Mouse (Mus musculus) T-cell, adult 2 months (primary cell): ENCODE measurements around the gene Arhgap35.

ENCODE experiments used
- DNase-seq: peaks from one replicate; pipeline ENCODE4 v3.0.0; 2022; ENCODE audit warnings: low spot score

The Arhgap35 gene

GRCm38 (mm10) chr7:16519310-16519709, 95.5 kb downstream of the Arhgap35 start:
- no peak for DNase-seq

GRCm38 (mm10) chr7:16517198-16517597, 97.6 kb downstream of the Arhgap35 start:
- DNase-seq = no peak

- peak; percentile 49 for DNase-seq
Observed at GRCm38 (mm10) chr7:16507284-16507683, 107.5 kb downstream of the Arhgap35 start.

GRCm38 (mm10) chr7:16505226-16505593, 109.6 kb downstream of the Arhgap35 start:
- DNase-seq = no peak

GRCm38 (mm10) chr7:16504573-16505225, 110.1 kb downstream of the Arhgap35 start:
- DNase-seq = no peak

GRCm38 (mm10) chr7:16501571-16501970, 113.2 kb downstream of the Arhgap35 start:
- no peak for DNase-seq

GRCm38 (mm10) chr7:16499671-16500104, 115.1 kb downstream of the Arhgap35 start:
- DNase-seq = no peak

GRCm38 (mm10) chr7:16496260-16496659, 118.5 kb downstream of the Arhgap35 start:
- no peak for DNase-seq

- DNase-seq = peak; percentile 42
Observed at GRCm38 (mm10) chr7:16493361-16493760, 121.4 kb downstream of the Arhgap35 start.

- no peak for DNase-seq
Observed at GRCm38 (mm10) chr7:16492211-16492610, 122.6 kb downstream of the Arhgap35 start.

GRCm38 (mm10) chr7:16491759-16492158, 123.0 kb downstream of the Arhgap35 start:
- peak; percentile 66 for DNase-seq

- no peak for DNase-seq
Observed at GRCm38 (mm10) chr7:16489948-16490347, 124.8 kb downstream of the Arhgap35 start.

- DNase-seq = no peak
Observed at GRCm38 (mm10) chr7:16488816-16489215, 126.0 kb downstream of the Arhgap35 start.

- no peak for DNase-seq
Observed at GRCm38 (mm10) chr7:16477628-16478027, 137.2 kb downstream of the Arhgap35 start, which contains the start of gene Npas1. Npas1 (minus strand) TSS chr7:16477728.

- no peak for DNase-seq
Observed at GRCm38 (mm10) chr7:16476600-16476989, 138.2 kb downstream of the Arhgap35 start.

- no peak for DNase-seq
Observed at GRCm38 (mm10) chr7:16475764-16476599, 138.8 kb downstream of the Arhgap35 start.

- DNase-seq = no peak
Observed at GRCm38 (mm10) chr7:16475321-16475720, 139.5 kb downstream of the Arhgap35 start.

GRCm38 (mm10) chr7:16474445-16474844, 140.3 kb downstream of the Arhgap35 start:
- DNase-seq = no peak

- DNase-seq = no peak
Observed at GRCm38 (mm10) chr7:16473847-16474246, 140.9 kb downstream of the Arhgap35 start.

GRCm38 (mm10) chr7:16472116-16472709, 142.6 kb downstream of the Arhgap35 start:
- no peak for DNase-seq

- no peak for DNase-seq
Observed at GRCm38 (mm10) chr7:16471549-16471948, 143.2 kb downstream of the Arhgap35 start.

- no peak for DNase-seq
Observed at GRCm38 (mm10) chr7:16468115-16468514, 146.7 kb downstream of the Arhgap35 start.

- DNase-seq = peak; percentile 29
Observed at GRCm38 (mm10) chr7:16466565-16466964, 148.2 kb downstream of the Arhgap35 start.
